Mouse (Mus musculus): ENCODE data around the gene H2-Oa. TPM values are rescaled to one million over a fixed set of nuclear protein-coding genes. Genes with fewer than 3 reads are reported as not detected.

The H2-Oa gene
- polyA plus RNA-seq, 1 experiment from 2014 or later: 0.22 TPM

- H3K27me3 ChIP-seq (replicated peaks; ENCODE audit: control insufficient read depth, insufficient read depth, low read length): no peaks in the 10 kb centered on the region
- H3K9me3 ChIP-seq (replicated peaks; ENCODE audit: control insufficient read depth, low read length): no peaks in the 10 kb centered on the region
- peaks cover 12% of the 10 kb centered on the region for H3K4me1 ChIP-seq (ENCODE audit: control insufficient read depth, insufficient read depth, low read length)
- peak overlapping the region; percentile 94 for H3K4me2 ChIP-seq (ENCODE audit: low read length)
- no peak for DNase-seq (ENCODE audit: low spot score)
- no peak for ATAC-seq
- H3K9ac ChIP-seq (ENCODE audit: low read length): peak overlapping the region; percentile 98
- H3K27ac ChIP-seq (ENCODE audit: low read depth, low read length): peak overlapping the region; percentile 100; the same call in 1 of the 2 replicates
- peak overlapping the region; percentile 99 for H3K4me3 ChIP-seq (ENCODE audit: low read depth, low read length)
- peaks cover 8% of the 10 kb centered on the region for H3K36me3 ChIP-seq (ENCODE audit: control insufficient read depth, insufficient read depth, low read length)
- WGBS: under 1% methylated on average over 7 of the region's 7 CpGs
Observed at GRCm38 (mm10) chr17:34123111-34123510, 31.0 kb downstream of the H2-Oa start.

GRCm38 (mm10) chr17:34123518-34123917, 31.4 kb downstream of the H2-Oa start:
- Histone ChIP-seq H3K36me3 (ENCODE audit: control insufficient read depth, insufficient read depth, low read length) (peaks cover 4% of the 10 kb centered on the region), H3K27ac (ENCODE audit: low read depth, low read length) (no peak overlapping the region), H3K4me1 (ENCODE audit: control insufficient read depth, insufficient read depth, low read length) (peaks cover 12% of the 10 kb centered on the region), H3K9ac (ENCODE audit: low read length) (peak overlapping the region; percentile 98), H3K4me2 (ENCODE audit: low read length) (peak overlapping the region; percentile 94), H3K9me3 (replicated peaks; ENCODE audit: control insufficient read depth, low read length) (no peaks in the 10 kb centered on the region), H3K27me3 (replicated peaks; ENCODE audit: control insufficient read depth, insufficient read depth, low read length) (no peaks in the 10 kb centered on the region), H3K4me3 (ENCODE audit: low read depth, low read length) (peak overlapping the region; percentile 99)
- ATAC-seq: no peak
- 5% methylated on average over 2 of the region's 2 CpGs for WGBS
- no peak for DNase-seq (ENCODE audit: low spot score)

DNA sequence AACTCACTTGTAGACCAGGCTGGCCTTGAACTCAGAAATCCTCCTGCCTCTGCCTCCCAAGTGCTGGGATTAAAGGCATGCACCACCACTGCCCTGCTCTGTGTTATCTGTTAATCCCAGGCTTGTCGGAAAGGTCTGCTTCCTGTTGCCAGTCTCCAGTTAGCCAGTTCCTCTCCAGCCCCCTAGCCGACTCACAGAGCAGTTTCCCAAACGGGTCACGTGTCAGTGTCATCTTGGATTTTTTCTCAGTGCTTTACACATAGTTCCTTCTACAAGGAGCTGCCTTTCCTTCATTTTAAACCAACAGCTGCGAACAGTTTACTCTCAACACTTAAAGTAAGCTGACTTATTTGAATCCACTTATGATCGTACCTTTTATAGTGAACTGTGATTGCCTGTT, 32.5 kb downstream of the H2-Oa start:
- Histone ChIP-seq H3K36me3 (ENCODE audit: control insufficient read depth, insufficient read depth, low read length) (no peaks in the 10 kb centered on the region), H3K27me3 (replicated peaks; ENCODE audit: control insufficient read depth, insufficient read depth, low read length) (no peaks in the 10 kb centered on the region), H3K27ac (ENCODE audit: low read depth, low read length) (no peak overlapping the region), H3K4me1 (ENCODE audit: control insufficient read depth, insufficient read depth, low read length) (peaks cover 12% of the 10 kb centered on the region), H3K9me3 (replicated peaks; ENCODE audit: control insufficient read depth, low read length) (no peaks in the 10 kb centered on the region), H3K4me2 (ENCODE audit: low read length) (0 out of 2 replicates have a peak overlapping the region, but pooled peaks have one; percentile 10), H3K4me3 (ENCODE audit: low read depth, low read length) (no peak overlapping the region), H3K9ac (ENCODE audit: low read length) (no peak overlapping the region)
- DNase-seq (ENCODE audit: low spot score): no peak
- no peak for ATAC-seq
- 92% methylated on average over 6 of the region's 6 CpGs for WGBS

- peaks cover 12% of the 10 kb centered on the region for H3K4me1 ChIP-seq (ENCODE audit: control insufficient read depth, insufficient read depth, low read length)
- DNase-seq (ENCODE audit: low spot score) (no peak), ATAC-seq (no peak)
- no peaks in the 10 kb centered on the region for H3K9me3 ChIP-seq (replicated peaks; ENCODE audit: control insufficient read depth, low read length)
- no peak overlapping the region for H3K27ac ChIP-seq (ENCODE audit: low read depth, low read length)
- no peaks in the 10 kb centered on the region for H3K27me3 ChIP-seq (replicated peaks; ENCODE audit: control insufficient read depth, insufficient read depth, low read length)
- WGBS: 61% methylated on average over 9 of the region's 9 CpGs
- H3K9ac ChIP-seq (ENCODE audit: low read length): no peak overlapping the region
- no peak overlapping the region for H3K4me2 ChIP-seq (ENCODE audit: low read length)
- no peak overlapping the region for H3K4me3 ChIP-seq (ENCODE audit: low read depth, low read length)
- no peaks in the 10 kb centered on the region for H3K36me3 ChIP-seq (ENCODE audit: control insufficient read depth, insufficient read depth, low read length)
Observed at GRCm38 (mm10) chr17:34126826-34127420, 34.8 kb downstream of the H2-Oa start.

DNA sequence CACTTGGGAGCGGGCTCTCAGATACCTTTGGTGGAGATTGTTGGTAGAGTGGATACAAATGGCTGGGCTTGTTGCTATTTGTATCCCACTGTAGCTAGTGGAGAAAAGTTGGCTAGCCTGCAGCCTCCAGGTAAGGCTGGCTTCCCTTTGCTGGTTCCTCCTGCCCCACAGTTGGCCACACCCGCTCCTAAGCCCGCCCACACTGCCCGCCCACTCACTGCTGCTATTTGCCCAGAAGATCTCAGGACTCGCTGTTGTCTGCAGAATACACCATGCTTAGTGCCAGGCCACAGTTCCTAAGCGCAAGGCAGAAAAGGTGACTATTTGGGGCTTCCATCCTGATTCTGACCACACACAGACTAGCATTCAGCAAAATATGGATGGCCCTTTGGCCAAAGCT, 35.3 kb downstream of the H2-Oa start:
- H3K27ac ChIP-seq (ENCODE audit: low read depth, low read length): no peak overlapping the region
- H3K4me2 ChIP-seq (ENCODE audit: low read length): no peak overlapping the region
- ATAC-seq: no peak
- H3K4me3 ChIP-seq (ENCODE audit: low read depth, low read length): no peak overlapping the region
- no peaks in the 10 kb centered on the region for H3K9me3 ChIP-seq (replicated peaks; ENCODE audit: control insufficient read depth, low read length)
- H3K9ac ChIP-seq (ENCODE audit: low read length): no peak overlapping the region
- DNase-seq (ENCODE audit: low spot score): no peak
- no peaks in the 10 kb centered on the region for H3K36me3 ChIP-seq (ENCODE audit: control insufficient read depth, insufficient read depth, low read length)
- 20% methylated on average over 6 of the region's 6 CpGs for WGBS
- H3K4me1 ChIP-seq (ENCODE audit: control insufficient read depth, insufficient read depth, low read length): peaks cover 12% of the 10 kb centered on the region
- no peaks in the 10 kb centered on the region for H3K27me3 ChIP-seq (replicated peaks; ENCODE audit: control insufficient read depth, insufficient read depth, low read length)

GRCm38 (mm10) chr17:34128264-34128937, 36.3 kb downstream of the H2-Oa start:
- Histone ChIP-seq H3K36me3 (ENCODE audit: control insufficient read depth, insufficient read depth, low read length) (no peaks in the 10 kb centered on the region), H3K9me3 (replicated peaks; ENCODE audit: control insufficient read depth, low read length) (no peaks in the 10 kb centered on the region), H3K4me3 (ENCODE audit: low read depth, low read length) (peak overlapping the region; percentile 3; the same call in 1 of the 2 replicates), H3K4me1 (ENCODE audit: control insufficient read depth, insufficient read depth, low read length) (peaks cover 8% of the 10 kb centered on the region), H3K27me3 (replicated peaks; ENCODE audit: control insufficient read depth, insufficient read depth, low read length) (no peaks in the 10 kb centered on the region), H3K9ac (ENCODE audit: low read length) (peak overlapping the region; percentile 29; the same call in 1 of the 2 replicates), H3K27ac (ENCODE audit: low read depth, low read length) (peak overlapping the region; percentile 63), H3K4me2 (ENCODE audit: low read length) (peak overlapping the region; percentile 35)
- ATAC-seq (peak; percentile 35; the same call in 1 of the 2 replicates), DNase-seq (ENCODE audit: low spot score) (peak; percentile 58)
- 27% methylated on average over 13 of the region's 13 CpGs for WGBS

DNA sequence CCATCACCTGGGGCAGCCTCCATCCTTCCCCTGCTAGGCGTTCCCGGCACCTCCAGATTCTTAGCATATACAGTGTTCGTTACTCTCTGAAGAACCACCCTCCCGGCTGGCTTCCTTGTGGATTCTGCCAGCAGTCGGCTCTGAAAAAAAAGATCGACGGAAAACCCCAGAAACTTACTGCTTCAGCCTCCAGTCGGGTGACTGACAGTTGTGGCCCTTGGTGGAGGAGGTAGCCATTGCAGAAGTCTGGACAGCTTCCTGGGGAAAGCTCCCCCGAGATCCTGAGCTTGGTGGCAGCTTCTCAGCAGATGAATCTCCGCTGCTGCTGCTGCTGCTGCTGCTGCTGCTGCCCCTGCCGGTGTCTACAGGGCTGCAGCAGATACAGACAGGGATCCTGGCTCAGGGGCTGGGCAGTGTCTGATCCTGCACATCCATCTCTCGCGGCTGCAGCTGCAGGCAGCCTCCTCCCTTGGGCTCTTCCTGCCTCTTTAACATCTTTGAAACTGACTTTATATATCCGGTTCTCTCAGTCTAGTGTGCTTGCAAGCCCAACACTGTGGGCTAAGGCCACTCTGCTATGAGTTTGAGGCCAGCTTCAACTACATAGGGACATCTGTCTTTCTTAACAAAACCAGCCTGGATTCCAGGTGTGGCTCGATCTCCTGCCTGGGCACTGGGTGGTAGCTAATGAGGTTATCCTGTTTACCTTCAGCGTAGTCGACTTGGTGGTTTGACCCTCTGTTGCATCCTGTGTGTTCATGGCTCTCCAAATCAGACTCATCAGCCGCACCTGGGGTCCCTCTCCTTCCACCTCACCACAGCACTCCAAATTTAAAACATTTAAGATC, 37.0 kb downstream of the H2-Oa start:
- Histone ChIP-seq H3K36me3 (ENCODE audit: control insufficient read depth, insufficient read depth, low read length) (no peaks in the 10 kb centered on the region), H3K9ac (ENCODE audit: low read length) (peak overlapping the region; percentile 29; the same call in 1 of the 2 replicates), H3K4me3 (ENCODE audit: low read depth, low read length) (peak overlapping the region; percentile 3; the same call in 1 of the 2 replicates), H3K4me1 (ENCODE audit: control insufficient read depth, insufficient read depth, low read length) (0 out of 2 replicates have a peak, but pooled peaks cover 2% of the 10 kb centered on the region), H3K27ac (ENCODE audit: low read depth, low read length) (peak overlapping the region; percentile 63), H3K27me3 (replicated peaks; ENCODE audit: control insufficient read depth, insufficient read depth, low read length) (no peaks in the 10 kb centered on the region), H3K9me3 (replicated peaks; ENCODE audit: control insufficient read depth, low read length) (no peaks in the 10 kb centered on the region), H3K4me2 (ENCODE audit: low read length) (peak overlapping the region; percentile 35)
- ATAC-seq: peak; percentile 27; the same call in 1 of the 2 replicates
- WGBS: 23% methylated on average over 18 of the region's 18 CpGs
- DNase-seq (ENCODE audit: low spot score): no peak

GRCm38 (mm10) chr17:34130073-34130947, 38.2 kb downstream of the H2-Oa start:
- 85% methylated on average over 19 of the region's 19 CpGs for WGBS
- ATAC-seq: no peak
- Histone ChIP-seq H3K4me1 (ENCODE audit: control insufficient read depth, insufficient read depth, low read length) (no peaks in the 10 kb centered on the region), H3K4me2 (ENCODE audit: low read length) (no peak overlapping the region), H3K9me3 (replicated peaks; ENCODE audit: control insufficient read depth, low read length) (no peaks in the 10 kb centered on the region), H3K36me3 (ENCODE audit: control insufficient read depth, insufficient read depth, low read length) (no peaks in the 10 kb centered on the region), H3K4me3 (ENCODE audit: low read depth, low read length) (no peak overlapping the region), H3K27me3 (replicated peaks; ENCODE audit: control insufficient read depth, insufficient read depth, low read length) (no peaks in the 10 kb centered on the region), H3K9ac (ENCODE audit: low read length) (no peak overlapping the region), H3K27ac (ENCODE audit: low read depth, low read length) (no peak overlapping the region)
- DNase-seq (ENCODE audit: low spot score): no peak

All from forebrain, embryonic 14.5 days (tissue).